Mouse (Mus musculus): Measurements from ENCODE around the gene Clic6. TPM values are rescaled to one million over a fixed set of nuclear protein-coding genes. Genes with fewer than 3 reads are reported as not detected.
A peak's percentile ranks its signal among the peaks of the same experiment; 100 is the strongest.

The Clic6 gene
- polyA plus RNA-seq, 1 experiment: 0.02 TPM

DNA sequence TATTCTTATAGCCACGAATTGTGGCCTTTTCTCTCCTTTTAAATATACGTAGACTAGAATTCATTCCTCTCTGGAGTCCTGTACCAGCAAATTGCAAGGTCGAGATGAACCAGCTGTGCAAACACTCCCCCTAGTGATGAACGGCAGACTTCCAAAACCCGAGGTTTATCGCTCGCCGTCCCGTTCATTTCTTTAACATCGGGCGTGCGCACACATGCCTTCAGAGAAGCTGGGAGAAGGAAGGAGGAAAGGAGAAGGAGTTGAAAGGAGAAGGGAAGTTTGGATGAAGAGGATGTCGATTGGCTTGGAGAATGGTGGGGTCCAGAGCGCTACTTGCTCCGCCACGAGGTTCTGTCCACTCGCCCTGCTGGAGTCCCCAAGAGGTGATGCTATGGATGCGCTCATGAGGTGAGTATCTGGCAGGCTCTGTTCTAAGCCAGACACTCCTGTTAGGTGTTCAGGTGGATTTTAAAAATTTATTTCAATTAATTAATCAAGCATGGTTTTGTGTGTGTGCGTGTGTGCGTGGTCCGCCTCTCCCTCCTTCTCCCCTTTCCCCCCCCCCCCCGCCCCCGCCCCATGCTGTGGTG is 6.9 kb upstream of the Clic6 start:
- H3K27me3 ChIP-seq (ENCODE audit: control insufficient read depth, insufficient read depth, low read length): peaks cover 3% of the 10 kb centered on the region

GRCm38 (mm10) chr16:92487086-92487485 is 1.6 kb downstream of the Clic6 start:
- no peak overlapping the region for H3K27ac ChIP-seq (ENCODE audit: insufficient read depth, low read length)
- 86% methylated on average over 6 of the region's 6 CpGs for WGBS
- TF ChIP-seq POLR2A (IDR thresholded peaks at IDR 0.05; ENCODE audit: low read depth, low read length) (no peak), CTCF (IDR thresholded peaks at IDR 0.05; ENCODE audit: extremely low read depth, insufficient read depth, insufficient read length, insufficient replicate concordance) (no peak)
- H3K36me3 ChIP-seq (ENCODE audit: control insufficient read depth, insufficient read depth, low read length): no peaks in the 10 kb centered on the region
- no peak overlapping the region for H3K4me3 ChIP-seq (ENCODE audit: extremely low read depth, insufficient read depth, insufficient read length)
- no peaks in the 10 kb centered on the region for H3K27me3 ChIP-seq (ENCODE audit: control insufficient read depth, insufficient read depth, low read length)
- DNase-seq (ENCODE audit: low read depth in 1 of 2, low spot score in 2 of 2): no peak
- H3K4me1 ChIP-seq (ENCODE audit: control insufficient read depth, insufficient read depth, insufficient read length): no peaks in the 10 kb centered on the region

More for the DNA sequence above, 6.9 kb upstream of the Clic6 start:
- TF ChIP-seq CTCF (IDR thresholded peaks at IDR 0.05; ENCODE audit: extremely low read depth, insufficient read depth, insufficient read length, insufficient replicate concordance) (peak; percentile 35; the same call in 1 of the 2 replicates), POLR2A (IDR thresholded peaks at IDR 0.05; ENCODE audit: low read depth, low read length) (no peak)
- no peak overlapping the region for H3K27ac ChIP-seq (ENCODE audit: insufficient read depth, low read length)
- H3K36me3 ChIP-seq (ENCODE audit: control insufficient read depth, insufficient read depth, low read length): no peaks in the 10 kb centered on the region
- no peak overlapping the region for H3K4me3 ChIP-seq (ENCODE audit: extremely low read depth, insufficient read depth, insufficient read length)
- 22% methylated on average over 23 of the region's 23 CpGs for WGBS
- peak in 1 of 2 experiments; percentile 32 for DNase-seq (ENCODE audit: low read depth in 1 of 2, low spot score in 2 of 2)
- H3K4me1 ChIP-seq (ENCODE audit: control insufficient read depth, insufficient read depth, insufficient read length): no peaks in the 10 kb centered on the region

DNA sequence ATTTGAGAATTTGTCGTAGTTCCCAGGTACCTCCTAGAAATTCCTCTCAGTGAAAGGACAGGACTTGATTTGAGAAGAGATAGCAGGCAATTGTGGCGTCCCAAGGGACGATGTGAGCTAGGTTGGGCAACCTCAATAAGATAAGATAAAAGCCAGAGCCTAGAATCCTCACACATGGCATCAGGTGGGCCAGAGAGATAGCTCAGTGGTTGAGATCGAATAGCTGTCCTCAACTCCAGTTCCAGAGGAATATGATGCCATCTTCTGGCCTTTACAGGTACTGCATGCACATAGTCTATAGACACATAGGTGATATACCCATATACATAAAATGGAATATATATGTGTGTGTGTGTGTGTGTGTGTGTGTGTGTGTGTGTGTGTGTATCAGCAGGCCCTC is 2.0 kb downstream of the Clic6 start:
- DNase-seq (ENCODE audit: low read depth in 1 of 2, low spot score in 2 of 2): no peak
- Histone ChIP-seq H3K4me3 (ENCODE audit: extremely low read depth, insufficient read depth, insufficient read length) (no peak overlapping the region), H3K27me3 (ENCODE audit: control insufficient read depth, insufficient read depth, low read length) (no peaks in the 10 kb centered on the region), H3K36me3 (ENCODE audit: control insufficient read depth, insufficient read depth, low read length) (no peaks in the 10 kb centered on the region), H3K27ac (ENCODE audit: insufficient read depth, low read length) (no peak overlapping the region), H3K4me1 (ENCODE audit: control insufficient read depth, insufficient read depth, insufficient read length) (no peaks in the 10 kb centered on the region)
- peak; percentile 13; the same call in 1 of the 2 replicates for TF ChIP-seq CTCF (IDR thresholded peaks at IDR 0.05; ENCODE audit: extremely low read depth, insufficient read depth, insufficient read length, insufficient replicate concordance)
- no peak for TF ChIP-seq POLR2A (IDR thresholded peaks at IDR 0.05; ENCODE audit: low read depth, low read length)
- WGBS: 76% methylated on average over 4 of the region's 4 CpGs

DNA sequence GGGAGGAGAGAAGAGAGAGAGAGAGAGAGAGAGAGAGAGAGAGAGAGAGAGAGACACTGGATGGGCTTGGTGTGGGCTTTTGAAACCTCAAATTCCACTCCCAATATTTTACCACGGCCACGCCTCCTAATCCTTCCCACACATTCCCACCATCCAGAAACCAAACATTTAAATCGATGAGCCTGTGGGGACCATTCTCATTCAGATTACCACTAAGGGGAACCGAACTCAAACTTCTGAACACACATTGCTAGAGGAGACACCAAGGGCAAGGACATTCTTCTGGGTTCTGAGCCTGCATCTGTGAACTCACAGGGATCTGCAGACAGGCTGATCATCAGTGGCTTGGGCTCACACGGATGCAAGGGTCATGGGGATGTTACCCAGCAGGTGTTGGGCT is 2.9 kb downstream of the Clic6 start:
- H3K4me3 ChIP-seq (ENCODE audit: extremely low read depth, insufficient read depth, insufficient read length): no peak overlapping the region
- H3K4me1 ChIP-seq (ENCODE audit: control insufficient read depth, insufficient read depth, insufficient read length): no peaks in the 10 kb centered on the region
- 84% methylated on average over 5 of the region's 5 CpGs for WGBS
- no peak for DNase-seq (ENCODE audit: low read depth in 1 of 2, low spot score in 2 of 2)
- no peaks in the 10 kb centered on the region for H3K36me3 ChIP-seq (ENCODE audit: control insufficient read depth, insufficient read depth, low read length)
- TF ChIP-seq POLR2A (IDR thresholded peaks at IDR 0.05; ENCODE audit: low read depth, low read length) (no peak), CTCF (IDR thresholded peaks at IDR 0.05; ENCODE audit: extremely low read depth, insufficient read depth, insufficient read length, insufficient replicate concordance) (no peak)
- 0 out of 2 replicates have a peak, but pooled peaks cover under 1% of the 10 kb centered on the region for H3K27me3 ChIP-seq (ENCODE audit: control insufficient read depth, insufficient read depth, low read length)
- no peak overlapping the region for H3K27ac ChIP-seq (ENCODE audit: insufficient read depth, low read length)

GRCm38 (mm10) chr16:92489356-92489755 is 3.8 kb downstream of the Clic6 start:
- WGBS: 78% methylated on average over 9 of the region's 9 CpGs
- TF ChIP-seq CTCF (IDR thresholded peaks at IDR 0.05; ENCODE audit: extremely low read depth, insufficient read depth, insufficient read length, insufficient replicate concordance) (no peak), POLR2A (IDR thresholded peaks at IDR 0.05; ENCODE audit: low read depth, low read length) (no peak)

GRCm38 (mm10) chr16:92497851-92498588 is 12.5 kb downstream of the Clic6 start:
- no peak for TF ChIP-seq CTCF (IDR thresholded peaks at IDR 0.05; ENCODE audit: extremely low read depth, insufficient read depth, insufficient read length, insufficient replicate concordance)
- Histone ChIP-seq H3K36me3 (ENCODE audit: control insufficient read depth, insufficient read depth, low read length) (no peaks in the 10 kb centered on the region), H3K4me1 (ENCODE audit: control insufficient read depth, insufficient read depth, insufficient read length) (no peaks in the 10 kb centered on the region), H3K4me3 (ENCODE audit: extremely low read depth, insufficient read depth, insufficient read length) (no peak overlapping the region), H3K27me3 (ENCODE audit: control insufficient read depth, insufficient read depth, low read length) (peaks cover 12% of the 10 kb centered on the region), H3K27ac (ENCODE audit: insufficient read depth, low read length) (no peak overlapping the region)
- DNase-seq (ENCODE audit: low read depth in 1 of 2, low spot score in 2 of 2): no peak
- 13% methylated on average over 26 of the region's 26 CpGs for WGBS

More at GRCm38 (mm10) chr16:92489356-92489755, 3.8 kb downstream of the Clic6 start:
- 0 out of 2 replicates have a peak, but pooled peaks cover 1% of the 10 kb centered on the region for H3K27me3 ChIP-seq (ENCODE audit: control insufficient read depth, insufficient read depth, low read length)
- H3K4me3 ChIP-seq (ENCODE audit: extremely low read depth, insufficient read depth, insufficient read length): no peak overlapping the region
- H3K4me1 ChIP-seq (ENCODE audit: control insufficient read depth, insufficient read depth, insufficient read length): no peaks in the 10 kb centered on the region
- no peak overlapping the region for H3K27ac ChIP-seq (ENCODE audit: insufficient read depth, low read length)
- no peak for DNase-seq (ENCODE audit: low read depth in 1 of 2, low spot score in 2 of 2)
- no peaks in the 10 kb centered on the region for H3K36me3 ChIP-seq (ENCODE audit: control insufficient read depth, insufficient read depth, low read length)

GRCm38 (mm10) chr16:92498589-92498981 is 13.0 kb downstream of the Clic6 start:
- Histone ChIP-seq H3K4me3 (ENCODE audit: extremely low read depth, insufficient read depth, insufficient read length) (no peak overlapping the region), H3K36me3 (ENCODE audit: control insufficient read depth, insufficient read depth, low read length) (no peaks in the 10 kb centered on the region), H3K27ac (ENCODE audit: insufficient read depth, low read length) (no peak overlapping the region), H3K4me1 (ENCODE audit: control insufficient read depth, insufficient read depth, insufficient read length) (no peaks in the 10 kb centered on the region), H3K27me3 (ENCODE audit: control insufficient read depth, insufficient read depth, low read length) (peaks cover 10% of the 10 kb centered on the region)
- no peak for TF ChIP-seq CTCF (IDR thresholded peaks at IDR 0.05; ENCODE audit: extremely low read depth, insufficient read depth, insufficient read length, insufficient replicate concordance)
- TF ChIP-seq POLR2A (IDR thresholded peaks at IDR 0.05; ENCODE audit: low read depth, low read length): no peak
- 1% methylated on average over 33 of the region's 34 CpGs for WGBS
- DNase-seq (ENCODE audit: low read depth in 1 of 2, low spot score in 2 of 2): no peak
